8 mouse cellular contexts compared by ENCODE assay signal in genomic region chr1:78196751-78197311, GRCm38 (mm10). TPM values are rescaled to one million over a fixed set of nuclear protein-coding genes. Genes with fewer than 3 reads are reported as not detected.
DNase-seq lines count a peak whose midpoint lies in the region; ATAC-seq and TF ChIP-seq lines count a peak whose summit lies in the region.

Pax3 (minus strand) TSS chr1:78197134.

- no peak within 1 kb of the TSS for H3K27ac ChIP-seq in lung, embryonic 14.5 days (ENCODE audit: low read depth)
- peak within 1 kb of the TSS; percentile 88 for H3K27ac ChIP-seq in hindbrain, embryonic 12.5 days
- peak within 1 kb of the TSS; percentile 95 for H3K27ac ChIP-seq in midbrain, embryonic 11.5 days (ENCODE audit: low read depth, low read length)

- WGBS in lung, embryonic 14.5 days, result under 1% methylated on average over 37 of the region's 37 CpGs
- WGBS in hindbrain, embryonic 12.5 days, result under 1% methylated on average over 37 of the region's 37 CpGs
- WGBS in midbrain, embryonic 11.5 days, result 1% methylated on average over 37 of the region's 37 CpGs

- no peaks in the 10 kb centered on the region for H3K9me3 ChIP-seq in lung, embryonic 14.5 days (ENCODE audit: low read depth, low read length)
- no peaks in the 10 kb centered on the region for H3K9me3 ChIP-seq in hindbrain, embryonic 12.5 days (replicated peaks)
- no peaks in the 10 kb centered on the region for H3K9me3 ChIP-seq in midbrain, embryonic 11.5 days (ENCODE audit: control insufficient read depth, low read length)

- H3K4me3 ChIP-seq in lung, embryonic 14.5 days (ENCODE audit: low read depth, low read length), result peak within 1 kb of the TSS; percentile 29
- H3K4me3 ChIP-seq in hindbrain, embryonic 12.5 days, result peak within 1 kb of the TSS; percentile 49
- peak within 1 kb of the TSS; percentile 71 for H3K4me3 ChIP-seq in midbrain, embryonic 11.5 days (ENCODE audit: low read depth, low read length)

- TF ChIP-seq CTCF in lung, embryonic 14.5 days (IDR thresholded peaks at IDR 0.05; ENCODE audit: low read depth), result no peak

- peaks cover 100% of the 10 kb centered on the region for H3K27me3 ChIP-seq in lung, embryonic 14.5 days (ENCODE audit: insufficient read depth, low read length)
- peaks cover 87% of the 10 kb centered on the region for H3K27me3 ChIP-seq in hindbrain, embryonic 12.5 days
- H3K27me3 ChIP-seq in midbrain, embryonic 11.5 days (ENCODE audit: control insufficient read depth, insufficient read depth, low read length), result peaks cover 72% of the 10 kb centered on the region

- H3K4me2 ChIP-seq in lung, embryonic 14.5 days, result peak within 1 kb of the TSS; percentile 48
- H3K4me2 ChIP-seq in hindbrain, embryonic 12.5 days (replicated peaks), result peak within 1 kb of the TSS; percentile 66
- peak within 1 kb of the TSS; percentile 72 for H3K4me2 ChIP-seq in midbrain, embryonic 11.5 days

- H3K4me1 ChIP-seq in lung, embryonic 14.5 days (ENCODE audit: insufficient read depth), result peaks cover 4% of the 10 kb centered on the region; the same call in 1 of the 2 replicates
- peaks cover 14% of the 10 kb centered on the region for H3K4me1 ChIP-seq in hindbrain, embryonic 12.5 days
- H3K4me1 ChIP-seq in midbrain, embryonic 11.5 days (ENCODE audit: control insufficient read depth, insufficient read depth, low read length), result peaks cover 23% of the 10 kb centered on the region

- DNase-seq in lung, embryonic 14.5 days, result no peak
- no peak for DNase-seq in lung, postnatal 25 days (ENCODE audit: low spot score)
- DNase-seq in embryo, embryonic 10.5 days (ENCODE audit: low spot score), result peak; percentile 84
- DNase-seq in midbrain, embryonic 11.5 days (ENCODE audit: low spot score, missing footprints), result peak; percentile 98
- no peak for DNase-seq in layer of hippocampus, postnatal 14 days (ENCODE audit: low spot score in 2 of 2)
- no peak for DNase-seq in left cerebral cortex, adult 11 months (ENCODE audit: low spot score)

- H3K36me3 ChIP-seq in lung, embryonic 14.5 days (ENCODE audit: insufficient read depth), result no peaks in the 10 kb centered on the region
- H3K36me3 ChIP-seq in hindbrain, embryonic 12.5 days, result no peaks in the 10 kb centered on the region
- H3K36me3 ChIP-seq in midbrain, embryonic 11.5 days (ENCODE audit: control insufficient read depth, insufficient read depth, low read length), result no peaks in the 10 kb centered on the region

- peak; percentile 53; the same call in 1 of the 2 replicates for ATAC-seq in lung, embryonic 14.5 days (ENCODE audit: insufficient read depth)
- peak; percentile 85 for ATAC-seq in hindbrain, embryonic 12.5 days (ENCODE audit: low FRiP score)
- peak; percentile 80 for ATAC-seq in midbrain, embryonic 11.5 days (ENCODE audit: low FRiP score)
- no peak for ATAC-seq in monocyte, adult 5-6 weeks (replicated peaks; ENCODE audit: insufficient number of reproducible peaks, low FRiP score, low TSS enrichment, poor library complexity, severe bottlenecking)

- H3K9ac ChIP-seq in lung, embryonic 14.5 days, result no peak within 1 kb of the TSS
- H3K9ac ChIP-seq in hindbrain, embryonic 12.5 days, result peak within 1 kb of the TSS; percentile 74
- peak within 1 kb of the TSS; percentile 85 for H3K9ac ChIP-seq in midbrain, embryonic 11.5 days (ENCODE audit: low read length)

RNA-seq across cellular contexts. Expression of gene Pax3, which starts in this region (rescaled TPM):
- 0.07 TPM in 1 of 2 replicates, not detected in the other for polyA plus RNA-seq in lung, embryonic 14.5 days (2014; fragmentation: Nextera tagmentation; extraction: Ambion mirVana)
- polyA plus RNA-seq in hindbrain, embryonic 12.5 days (2016; fragmentation: Nextera tagmentation; extraction: Ambion mirVana), result 32.7 and 37.5 TPM in 2 replicates
- 38.1 and 41.5 TPM in 2 replicates for polyA plus RNA-seq in midbrain, embryonic 11.5 days (2014; fragmentation: Nextera tagmentation; extraction: Ambion mirVana)
- total RNA-seq in monocyte, adult 5-6 weeks (2017), result not detected in 3 replicates
- not detected for total RNA-seq in layer of hippocampus, postnatal 14 days (2021)

Comparison
In these comparisons a context has a peak if more than half of its experiments do, and no peak if none do; other contexts are left out.
1. RNA of gene Pax3 (polyA plus RNA-seq): 38.1 to 41.5 TPM in midbrain, embryonic 11.5 days and 32.7 to 37.5 TPM in hindbrain, embryonic 12.5 days; 0.07 TPM in lung, embryonic 14.5 days; every median in the first group is over 10 times any median in the second.
2. Peak in ATAC-seq, H3K4me3 ChIP-seq and H3K4me2 ChIP-seq in lung, embryonic 14.5 days; RNA of the gene not detected or under 1 TPM.
3. DNase-seq: peak in embryo, embryonic 10.5 days (single experiment) and midbrain, embryonic 11.5 days (single experiment); none in lung, embryonic 14.5 days (single experiment), lung, postnatal 25 days (single experiment), layer of hippocampus, postnatal 14 days (0 of 2) and left cerebral cortex, adult 11 months (single experiment).
4. Peak in every context shown above with its lines, with median percentiles within 50 percentile points of each other: H3K4me2 ChIP-seq and H3K4me3 ChIP-seq.